Mouse (Mus musculus) hindbrain, embryonic 12.5 days (tissue): ENCODE results near the gene Olfr669. TPM values are rescaled to one million over a fixed set of nuclear protein-coding genes. Genes with fewer than 3 reads are reported as not detected.
"Not testable (repeated sequence)": the region's sequence is repeated elsewhere in the genome, so short reads cannot be mapped to it uniquely, and the experiment has no call there.

Experiments used
- ATAC-seq: fragments of 200-750 bp; cut with Nextera tagmentation; 2 replicates; pipeline ENCODE4 v1.8.0; 2017; ENCODE audit warnings: moderate TSS enrichment; ENCODE audit not compliant: low FRiP score
- H3K27ac ChIP-seq: fragments of 300-500 bp; sonication (generic); 2 replicates; pipeline ENCODE4 v1.5.1; 2016; ENCODE audit warnings: mild to moderate bottlenecking
- H3K27me3 ChIP-seq: fragments of 300-500 bp; sonication (generic); 2 replicates; pipeline ENCODE4 v1.6.1; 2016; ENCODE audit warnings: mild to moderate bottlenecking
- H3K36me3 ChIP-seq: fragments of 300-500 bp; sonication (generic); 2 replicates; pipeline ENCODE4 v1.6.1; 2016; ENCODE audit warnings: mild to moderate bottlenecking
- H3K4me1 ChIP-seq: fragments of 300-500 bp; sonication (generic); 2 replicates; pipeline ENCODE4 v1.6.1; 2016
- H3K4me2 ChIP-seq: fragments of 300-500 bp; sonication (generic); replicated peaks from 2 replicates; pipeline ENCODE4 v1.6.1; 2016; ENCODE audit warnings: mild to moderate bottlenecking
- H3K4me3 ChIP-seq: fragments of 300-500 bp; sonication (generic); 2 replicates; pipeline ENCODE4 v1.5.1; 2016; ENCODE audit warnings: mild to moderate bottlenecking
- H3K9ac ChIP-seq: fragments of 300-500 bp; sonication (generic); 2 replicates; pipeline ENCODE4 v1.6.1; 2016; ENCODE audit warnings: mild to moderate bottlenecking, moderate library complexity
- H3K9me3 ChIP-seq: fragments of 300-500 bp; sonication (generic); replicated peaks from 2 replicates; pipeline ENCODE4 v1.6.1; 2016; ENCODE audit warnings: mild to moderate bottlenecking
- WGBS: fragments of 180-500 bp; shearing (Covaris S2); methylation state at CpG from one replicate; pipeline ENCODE4 v1.1.7; 2016; 5-methylcytosine and 5-hydroxymethylcytosine counted together
- polyA plus RNA-seq: library from polyadenylated mRNA; unstranded; fragments of >200 nt; fragmentation: Nextera tagmentation; extraction: Ambion mirVana; gene quantifications from 2 replicates; pipeline ENCODE4 v1.2.1, GENCODE M21; 2016

The Olfr669 gene
- not detected in 2 replicates for polyA plus RNA-seq

- H3K4me2 ChIP-seq: no peak within 1 kb of the TSS
- H3K27me3 ChIP-seq: no peaks in the 10 kb centered on the region
- no peaks in the 10 kb centered on the region for H3K9me3 ChIP-seq
- WGBS: 92% methylated on average over 1 of the region's 1 CpGs
- no peaks in the 10 kb centered on the region for H3K36me3 ChIP-seq
- no peak for ATAC-seq
- H3K27ac ChIP-seq: no peak within 1 kb of the TSS
- H3K4me3 ChIP-seq: no peak within 1 kb of the TSS
- H3K9ac ChIP-seq: no peak within 1 kb of the TSS
- no peaks in the 10 kb centered on the region for H3K4me1 ChIP-seq
Measured at GRCm38 (mm10) chr7:104933940-104934339, at the start of gene Olfr669. Gene Olfr669 (plus strand): TSS chr7:104934240.

DNA sequence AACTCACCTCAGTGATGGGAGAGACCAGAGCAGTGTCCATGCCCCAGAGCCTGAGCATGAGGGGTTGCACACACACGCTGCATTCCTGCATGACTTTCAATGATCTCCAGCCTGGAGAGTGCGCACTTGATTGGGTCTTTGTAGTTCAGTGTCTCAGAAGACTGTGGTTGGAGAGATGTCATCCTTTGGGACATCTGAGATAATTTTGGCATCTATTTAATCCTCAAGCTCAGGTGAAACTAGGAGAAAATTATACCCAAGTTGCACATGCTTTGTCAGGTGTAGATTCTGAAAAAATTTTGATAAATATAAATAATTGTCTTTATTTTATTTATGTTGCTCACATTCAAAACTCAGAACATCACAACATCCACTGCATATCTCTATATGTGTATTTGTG, 38.2 kb upstream of the Olfr669 start, which contains the start of gene Olfr666:
Gene Olfr666, minus strand, starts transcription at position 101 of the 400 bp plus-strand sequence.
- no peak for ATAC-seq
- Histone ChIP-seq H3K27ac (no peak within 1 kb of the TSS), H3K36me3 (no peaks in the 10 kb centered on the region), H3K4me3 (no peak within 1 kb of the TSS), H3K4me1 (no peaks in the 10 kb centered on the region), H3K9ac (no peak within 1 kb of the TSS), H3K27me3 (no peaks in the 10 kb centered on the region), H3K4me2 (no peak within 1 kb of the TSS), H3K9me3 (no peaks in the 10 kb centered on the region)
- 94% methylated on average over 2 of the region's 2 CpGs for WGBS

- H3K4me2 ChIP-seq: no peak within 1 kb of the TSS
- H3K27ac ChIP-seq: no peak within 1 kb of the TSS
- no peak for ATAC-seq
- WGBS: 90% methylated on average over 1 of the region's 1 CpGs
- no peaks in the 10 kb centered on the region for H3K4me1 ChIP-seq
- H3K9me3 ChIP-seq: no peaks in the 10 kb centered on the region
- H3K4me3 ChIP-seq: no peak within 1 kb of the TSS
- no peaks in the 10 kb centered on the region for H3K27me3 ChIP-seq
- H3K9ac ChIP-seq: no peak within 1 kb of the TSS
- no peaks in the 10 kb centered on the region for H3K36me3 ChIP-seq
Measured at GRCm38 (mm10) chr7:104921382-104921781, 12.7 kb upstream of the Olfr669 start, which contains the start of gene Olfr667. Gene Olfr667 (minus strand): TSS chr7:104921482.

DNA sequence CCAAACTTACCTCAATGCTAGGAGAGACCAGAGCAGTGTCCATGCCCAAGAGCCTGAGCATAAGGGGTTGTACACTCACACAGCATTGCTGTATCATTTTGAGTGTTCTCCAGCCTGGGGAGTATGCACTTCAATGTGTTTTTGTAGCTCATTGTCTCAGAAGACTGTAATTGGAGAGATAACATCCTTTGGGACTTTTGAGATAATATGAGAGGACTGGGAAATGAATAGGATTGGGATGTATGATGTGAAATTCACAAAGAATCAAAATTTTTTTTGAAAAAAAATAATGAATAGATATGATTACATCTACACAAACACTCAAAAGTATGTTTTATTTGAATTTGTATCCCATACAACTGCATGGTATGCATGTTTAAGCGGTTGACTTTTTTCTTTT, 6.1 kb upstream of the Olfr669 start, which contains the start of gene Olfr668:
Gene Olfr668, minus strand, starts transcription at position 101 of the 400 bp plus-strand sequence.
- Histone ChIP-seq H3K9ac (no peak within 1 kb of the TSS), H3K36me3 (no peaks in the 10 kb centered on the region), H3K27ac (no peak within 1 kb of the TSS), H3K4me1 (no peaks in the 10 kb centered on the region), H3K9me3 (no peaks in the 10 kb centered on the region), H3K27me3 (no peaks in the 10 kb centered on the region), H3K4me2 (no peak within 1 kb of the TSS), H3K4me3 (no peak within 1 kb of the TSS)
- no peak for ATAC-seq
- 87% methylated on average over 1 of the region's 1 CpGs for WGBS

GRCm38 (mm10) chr7:104950234-104950633, 16.2 kb downstream of the Olfr669 start:
- H3K9me3 ChIP-seq, H3K36me3 ChIP-seq, H3K4me3 ChIP-seq, H3K4me1 ChIP-seq, H3K4me2 ChIP-seq, ATAC-seq, H3K27me3 ChIP-seq, H3K27ac ChIP-seq, H3K9ac ChIP-seq: not testable (repeated sequence)
- 95% methylated on average over 16 of the region's 16 CpGs for WGBS

DNA sequence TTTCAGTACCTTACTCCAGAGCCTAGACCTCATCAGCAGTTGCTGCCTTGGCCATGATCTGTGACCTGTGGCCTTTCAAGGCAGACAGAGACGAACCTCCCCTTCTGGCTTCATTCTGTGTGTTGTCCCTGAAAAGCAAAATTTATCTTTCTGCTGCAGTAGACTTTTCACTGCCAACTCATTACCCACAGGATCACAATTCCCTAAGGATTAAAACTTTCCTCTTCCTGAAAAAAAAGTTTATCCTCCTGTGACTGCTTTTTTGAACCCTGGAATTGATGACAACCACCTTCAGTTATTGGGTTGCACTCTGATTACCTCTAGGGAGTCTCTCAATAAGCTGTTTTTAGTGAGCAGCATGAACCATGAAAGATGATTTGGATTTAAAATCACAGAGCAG, 28.5 kb downstream of the Olfr669 start, which contains the start of gene Olfr670:
Gene Olfr670, minus strand, starts transcription at position 101 of the 400 bp plus-strand sequence.
- no peaks in the 10 kb centered on the region for H3K9me3 ChIP-seq
- H3K36me3 ChIP-seq: no peaks in the 10 kb centered on the region
- H3K4me1 ChIP-seq: no peaks in the 10 kb centered on the region
- 47% methylated on average over 1 of the region's 1 CpGs for WGBS
- H3K27ac ChIP-seq: no peak within 1 kb of the TSS
- H3K4me3 ChIP-seq: no peak within 1 kb of the TSS
- no peak for ATAC-seq
- H3K27me3 ChIP-seq: no peaks in the 10 kb centered on the region
- H3K9ac ChIP-seq: no peak within 1 kb of the TSS
- no peak within 1 kb of the TSS for H3K4me2 ChIP-seq

- H3K9me3 ChIP-seq, ATAC-seq, H3K9ac ChIP-seq, H3K4me3 ChIP-seq, H3K4me1 ChIP-seq, H3K36me3 ChIP-seq, H3K27me3 ChIP-seq, H3K4me2 ChIP-seq, H3K27ac ChIP-seq: not testable (repeated sequence)
- WGBS: 80% methylated on average over 2 of the region's 2 CpGs
Measured at GRCm38 (mm10) chr7:104972507-104972906, 38.5 kb downstream of the Olfr669 start.

DNA sequence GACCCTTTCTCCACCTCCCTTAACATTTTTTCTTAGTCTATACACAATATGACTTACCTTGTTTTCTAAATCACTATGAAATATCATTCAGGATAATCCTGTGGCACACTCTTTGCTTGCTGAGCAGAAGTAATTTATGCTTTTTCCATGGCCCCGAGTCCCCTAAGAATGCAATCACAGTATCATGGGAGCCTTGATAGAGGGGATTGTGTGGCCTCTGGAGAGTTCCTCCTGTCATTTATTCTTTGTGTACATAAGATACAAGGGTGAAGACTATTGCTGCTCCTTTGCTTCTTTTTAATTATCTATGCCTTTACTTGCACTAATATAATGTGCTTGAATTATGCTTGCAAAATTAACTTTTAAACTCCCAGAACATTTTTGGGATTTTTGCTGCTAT, 45.0 kb downstream of the Olfr669 start, which contains the start of gene Olfr671:
Gene Olfr671, minus strand, starts transcription at position 101 of the 400 bp plus-strand sequence.
- Histone ChIP-seq H3K9ac (no peak within 1 kb of the TSS), H3K27ac (no peak within 1 kb of the TSS), H3K36me3 (no peaks in the 10 kb centered on the region), H3K4me1 (no peaks in the 10 kb centered on the region), H3K27me3 (no peaks in the 10 kb centered on the region), H3K9me3 (0 out of 2 replicates have a peak, but pooled peaks cover 3% of the 10 kb centered on the region), H3K4me3 (no peak within 1 kb of the TSS), H3K4me2 (no peak within 1 kb of the TSS)
- no peak for ATAC-seq
- 81% methylated on average over 1 of the region's 1 CpGs for WGBS

Other genes with a start within 250 kb of the Olfr669 start
- gene Olfr661, start 247.7 kb upstream of the Olfr669 start, polyA plus RNA-seq: not detected in 2 replicates
- gene Usp17le, start 156.8 kb upstream of the Olfr669 start, polyA plus RNA-seq: not detected in 2 replicates
- not detected in 2 replicates for gene Usp17lb, start 91.6 kb upstream of the Olfr669 start, polyA plus RNA-seq
- gene Usp17la, start 77.2 kb upstream of the Olfr669 start, polyA plus RNA-seq: not detected in 2 replicates
- not detected in 2 replicates for gene Olfr665, start 56.2 kb upstream of the Olfr669 start, polyA plus RNA-seq
- not detected in 2 replicates for gene Olfr666, start 38.3 kb upstream of the Olfr669 start, polyA plus RNA-seq
- gene Olfr667, start 12.8 kb upstream of the Olfr669 start, polyA plus RNA-seq: not detected in 2 replicates
- not detected in 2 replicates for gene Olfr668, start 6.2 kb upstream of the Olfr669 start, polyA plus RNA-seq
- gene Olfr670, start 28.4 kb downstream of the Olfr669 start, polyA plus RNA-seq: not detected in 2 replicates
- not detected in 2 replicates for gene Olfr671, start 44.9 kb downstream of the Olfr669 start, polyA plus RNA-seq
- not detected in 2 replicates for gene Olfr672, start 67.8 kb downstream of the Olfr669 start, polyA plus RNA-seq
- not detected in 2 replicates for gene Olfr675, start 94.2 kb downstream of the Olfr669 start, polyA plus RNA-seq
- not detected in 2 replicates for gene Olfr676, start 98.5 kb downstream of the Olfr669 start, polyA plus RNA-seq
- not detected in 2 replicates for gene Olfr677, start 117.1 kb downstream of the Olfr669 start, polyA plus RNA-seq
- not detected in 2 replicates for gene Olfr678, start 130.2 kb downstream of the Olfr669 start, polyA plus RNA-seq
- gene Olfr679, start 147.0 kb downstream of the Olfr669 start, polyA plus RNA-seq: not detected in 2 replicates
- gene Olfr680-ps1, start 158.6 kb downstream of the Olfr669 start, polyA plus RNA-seq: not detected in 2 replicates
- not detected in 2 replicates for gene Olfr681, start 182.6 kb downstream of the Olfr669 start, polyA plus RNA-seq
- not detected in 2 replicates for gene Olfr683, start 212.8 kb downstream of the Olfr669 start, polyA plus RNA-seq
- not detected in 2 replicates for gene Olfr684, start 229.4 kb downstream of the Olfr669 start, polyA plus RNA-seq